Mouse (Mus musculus) lung, adult 18-20 months (tissue): Measurements from ENCODE around the gene Pola1.

ENCODE experiments used
- DNase-seq, 2 experiments: peaks; one replicate each; pipeline ENCODE4 v3.0.0; 2022; ENCODE audit warnings: mixed read lengths in 2 of 2

Pola1 gene

DNA sequence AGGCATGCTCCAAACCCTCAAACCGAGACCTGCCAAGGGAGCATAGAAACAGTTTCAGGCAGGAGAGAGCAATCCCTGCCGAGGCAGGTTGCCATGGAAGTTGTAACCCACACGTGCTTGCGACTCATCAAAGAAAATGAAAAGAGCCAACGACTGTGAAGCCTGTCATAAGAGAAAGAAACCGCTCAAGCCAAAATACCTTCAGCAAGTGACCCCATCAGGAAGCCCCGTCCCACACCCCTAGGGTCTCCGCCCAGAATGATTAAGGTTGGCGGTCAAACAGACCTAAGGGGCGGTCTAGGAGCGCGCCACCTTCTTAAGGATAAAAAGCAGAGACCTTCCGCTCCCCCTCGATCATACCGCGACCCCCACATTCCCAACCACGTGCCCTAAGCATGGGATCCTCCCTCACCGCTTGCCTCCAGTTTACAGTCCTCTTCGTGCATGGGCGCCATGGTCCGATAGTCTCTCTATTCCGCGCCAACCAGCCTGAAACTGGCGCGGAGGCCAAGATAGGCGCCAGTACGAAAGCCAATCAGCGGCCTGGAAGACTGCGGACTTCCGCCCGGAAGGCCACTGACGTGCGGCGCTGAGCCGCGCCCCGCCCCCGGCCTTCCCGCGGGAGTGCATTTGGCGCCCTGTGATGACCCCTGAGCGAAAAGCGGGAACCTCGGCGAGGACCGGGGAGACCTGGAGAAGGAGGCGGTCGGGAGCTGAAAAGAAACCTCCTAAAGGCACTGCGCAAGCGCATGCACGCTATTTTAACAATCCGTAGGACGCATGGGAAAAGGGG lies at the start of gene Pola1:
Gene Pola1 (minus strand): TSS at position 499 of the 793 bp plus-strand sequence.
- DNase-seq: peak; percentile 87 to 89

DNA sequence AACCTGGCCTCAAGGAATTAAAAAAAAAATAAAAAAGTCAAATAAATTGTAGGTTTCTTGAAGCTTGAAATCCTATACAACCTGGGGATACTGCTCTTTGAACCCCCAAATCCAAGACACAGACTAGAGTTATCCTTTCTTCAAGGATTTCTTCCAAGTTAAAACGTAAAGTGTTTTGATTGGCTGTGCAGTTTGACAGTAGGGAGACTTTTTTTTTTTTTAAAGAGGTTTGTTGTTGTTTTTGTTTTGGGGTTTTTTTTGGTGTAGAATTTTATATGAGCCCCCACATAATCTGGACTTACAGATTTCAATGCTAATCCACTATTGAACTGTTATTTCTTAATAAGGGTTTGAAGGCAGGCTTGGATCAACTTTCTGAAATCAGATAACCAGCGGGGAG lies 44.3 kb upstream of the Pola1 start:
- DNase-seq: no peak

DNA sequence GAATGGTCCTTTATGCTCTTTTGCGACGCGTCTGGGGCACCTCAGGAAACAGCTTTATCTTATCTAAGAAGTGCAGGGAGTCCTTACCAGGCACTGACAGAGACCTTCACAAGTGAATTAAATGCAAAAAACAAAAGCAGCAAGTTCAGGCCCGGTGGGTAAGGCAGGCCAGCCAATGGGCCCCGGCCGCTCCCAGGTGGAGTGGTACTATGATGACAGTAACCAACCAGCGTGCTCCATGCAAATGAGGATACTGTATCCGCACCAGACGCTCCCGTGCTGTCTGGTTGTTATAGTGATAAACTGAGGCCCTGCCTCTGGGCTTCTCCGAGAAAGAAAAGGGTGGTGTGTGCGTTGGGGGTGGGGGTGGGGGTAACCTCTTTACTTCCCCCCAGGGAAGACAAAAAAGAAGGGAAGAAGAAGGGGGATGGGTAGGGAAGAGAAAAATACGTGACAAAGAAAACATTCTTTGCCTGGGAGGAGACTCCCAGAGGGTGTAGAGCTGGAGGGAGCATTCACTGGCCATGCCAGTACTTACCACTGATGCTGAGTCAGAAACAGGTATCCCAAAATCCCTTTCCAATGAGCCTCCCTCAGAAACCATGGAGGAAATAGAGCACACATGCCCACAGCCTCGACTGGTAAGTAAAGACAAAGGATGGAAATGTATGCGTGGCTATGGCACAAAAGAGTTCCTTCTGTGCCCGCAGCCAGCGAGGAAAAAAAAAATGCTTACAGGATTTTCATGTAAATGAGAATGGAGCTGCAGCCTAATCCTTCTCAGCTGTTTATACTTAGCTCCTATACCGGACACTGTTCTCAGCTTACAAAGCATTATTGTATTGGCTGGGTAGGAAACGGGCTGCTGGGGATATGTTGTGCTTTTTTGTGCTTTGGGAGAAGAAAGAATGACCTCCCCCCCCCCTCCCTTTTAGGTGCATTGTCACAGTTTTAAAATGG lies 43.2 kb upstream of the Pola1 start:
- peak; percentile 21 to 33 for DNase-seq

DNA sequence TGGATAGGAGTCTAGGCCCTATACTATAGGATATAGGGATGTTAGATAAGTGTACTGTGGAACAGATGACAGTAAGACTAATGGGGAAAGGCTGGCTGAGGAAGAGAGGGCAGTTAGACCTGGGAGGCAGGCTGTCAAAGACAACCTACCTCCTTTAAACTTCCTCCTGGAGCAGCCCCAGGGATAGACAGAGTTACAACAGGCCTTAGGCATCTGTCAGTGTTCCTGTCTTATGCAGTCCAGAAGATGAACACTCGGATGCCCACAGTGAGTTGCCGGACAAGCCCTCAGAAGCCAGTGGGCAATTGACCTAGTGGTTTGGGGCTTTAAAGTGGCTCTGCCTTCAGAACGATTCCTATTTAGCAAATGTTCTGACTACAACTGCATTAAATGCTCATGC lies 42.5 kb upstream of the Pola1 start:
- no peak for DNase-seq

DNA sequence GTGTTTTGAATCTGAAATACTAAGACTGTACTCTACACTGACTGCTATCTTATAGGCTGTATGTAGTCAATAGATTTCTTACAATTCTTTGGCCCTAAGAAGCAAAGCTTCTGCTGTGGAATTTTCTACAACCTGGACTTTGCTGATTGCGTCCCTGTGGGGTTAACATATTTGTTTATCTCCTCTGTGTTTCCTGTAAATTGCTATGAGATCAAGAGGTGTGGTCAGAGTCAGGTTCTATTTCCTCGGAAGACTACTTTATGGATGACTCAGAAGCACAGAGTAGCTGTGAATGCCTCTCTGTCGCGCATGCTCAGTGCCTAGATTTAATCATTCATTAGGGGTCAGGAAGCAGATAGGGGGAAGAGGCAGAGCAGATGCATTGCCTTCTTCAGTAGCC lies 32.8 kb upstream of the Pola1 start:
- DNase-seq: no peak

DNA sequence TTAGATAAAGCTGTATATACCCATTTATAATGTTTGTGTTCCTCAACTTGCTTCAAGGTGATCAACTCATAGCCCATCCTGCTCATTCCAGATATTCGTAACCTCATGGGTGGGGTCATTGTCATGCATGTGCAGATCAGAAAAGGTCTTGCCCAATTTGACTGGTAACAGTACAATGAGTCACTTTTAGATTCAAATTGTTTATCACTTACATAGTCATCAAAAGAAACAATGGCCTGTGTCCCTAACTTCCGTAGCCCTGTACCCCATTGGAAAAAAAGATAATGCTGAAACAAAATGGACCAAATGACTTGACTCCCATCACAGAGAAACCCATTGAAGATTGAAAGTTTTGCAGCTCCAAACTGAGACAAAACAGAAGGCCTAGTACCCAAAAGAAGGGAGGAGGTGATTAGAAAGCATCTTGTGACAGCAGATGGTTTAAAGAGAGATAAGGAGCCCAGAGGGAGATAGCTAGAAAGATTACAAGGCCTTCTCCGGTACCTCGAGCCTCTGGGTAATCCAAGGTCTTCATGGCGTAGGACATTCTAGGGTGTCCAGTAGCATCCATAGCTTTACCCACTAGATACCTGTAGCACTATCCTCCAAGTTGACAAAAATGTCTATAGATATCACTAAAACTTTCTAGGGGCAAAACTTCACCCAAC lies 32.1 kb upstream of the Pola1 start:
- no peak for DNase-seq

DNA sequence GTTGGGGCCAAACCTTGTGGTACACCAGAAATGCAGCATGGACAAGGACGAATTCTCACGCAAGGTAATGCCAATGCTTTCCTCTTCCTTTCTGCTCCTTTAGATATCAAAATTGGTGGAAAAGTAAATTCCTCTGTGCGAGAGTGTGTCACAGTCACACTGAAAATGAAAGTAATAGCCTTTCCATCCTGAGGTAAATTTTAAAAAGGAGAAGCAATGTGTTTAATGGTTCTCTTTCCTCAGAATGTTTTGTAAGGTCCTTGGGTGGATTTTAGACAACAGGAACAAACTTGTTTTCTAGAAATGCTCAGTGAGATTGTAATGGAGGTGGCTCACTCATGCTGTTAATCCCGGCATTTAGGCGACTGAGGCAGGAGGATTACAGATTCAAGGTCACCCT lies 23.2 kb upstream of the Pola1 start:
- no peak for DNase-seq

DNA sequence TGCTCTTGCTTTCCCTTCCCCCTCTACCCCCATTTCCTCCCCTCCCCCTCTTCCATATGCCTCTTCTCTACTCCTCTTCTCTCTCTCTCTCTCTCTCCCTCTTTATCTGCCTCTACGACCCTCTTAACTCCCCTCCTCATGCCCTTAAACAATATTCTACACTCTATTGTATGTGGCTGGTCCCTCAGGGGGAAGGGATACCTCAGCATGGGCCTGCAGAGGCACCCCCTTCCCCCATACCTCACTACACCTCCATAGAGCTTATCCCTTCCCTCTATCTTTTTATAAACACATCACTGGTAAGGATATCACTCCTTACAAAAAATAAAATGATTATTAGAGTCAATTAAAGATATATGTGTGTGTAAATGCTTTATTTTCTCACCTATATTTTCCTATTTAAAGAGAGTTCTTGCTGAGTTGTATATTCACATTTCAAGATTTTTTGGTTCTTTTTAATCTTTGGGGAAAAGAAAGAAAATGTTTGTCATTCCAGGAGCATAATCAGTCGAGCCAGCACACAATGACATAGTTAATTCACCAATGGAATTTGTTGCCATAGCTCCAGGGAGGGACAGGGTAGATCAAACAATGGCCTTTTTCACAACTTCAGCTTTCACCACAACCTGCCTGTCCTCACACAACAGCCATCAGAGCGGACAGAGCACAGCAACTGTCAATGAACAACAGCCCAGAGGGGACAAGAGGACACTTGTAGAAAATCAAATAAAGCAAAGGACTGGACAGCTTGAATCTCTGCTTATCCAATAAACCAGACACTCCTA lies 22.5 kb upstream of the Pola1 start, which contains the start of gene Pcyt1b:
Gene Pcyt1b (plus strand): TSS at position 646 of the 785 bp plus-strand sequence.
- DNase-seq: no peak

DNA sequence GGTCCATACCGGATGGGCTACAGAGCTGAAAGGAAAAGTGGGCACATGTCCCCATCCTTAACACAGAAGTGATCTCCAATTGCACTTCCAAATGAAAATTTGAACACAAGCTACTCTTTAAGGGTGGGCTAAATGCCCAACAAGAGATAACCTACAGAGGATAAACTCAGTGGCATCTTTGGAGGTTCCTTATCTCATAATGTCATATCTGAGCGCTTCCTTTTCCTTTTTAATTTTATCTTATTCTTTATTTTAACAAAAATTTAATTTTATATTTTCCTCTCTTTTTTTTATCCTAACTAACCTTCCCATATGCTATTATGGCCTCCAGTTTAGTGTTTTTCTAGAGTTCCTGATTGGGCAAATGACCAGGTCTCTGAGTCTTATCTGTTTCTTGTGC lies 18.8 kb upstream of the Pola1 start:
- no peak for DNase-seq

DNA sequence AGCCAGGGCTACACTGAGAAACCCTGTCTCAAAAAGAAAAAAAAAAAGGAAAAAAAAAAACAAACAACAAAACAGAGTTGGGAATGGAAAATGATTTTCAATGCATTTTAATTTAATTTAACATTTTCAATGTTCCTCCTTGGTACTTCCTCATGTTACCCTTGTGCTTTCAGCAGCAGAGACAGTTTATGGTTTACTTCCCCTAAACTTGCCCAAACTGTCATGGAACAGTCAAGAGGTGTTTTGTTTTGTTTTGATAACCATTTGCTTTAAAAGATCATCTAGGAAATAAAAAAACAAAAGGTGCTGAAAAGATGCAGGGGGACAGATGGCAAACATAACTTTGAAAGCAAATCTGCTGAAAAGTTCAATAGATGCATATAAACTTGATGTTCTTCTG lies 12.1 kb upstream of the Pola1 start:
- DNase-seq: no peak

DNA sequence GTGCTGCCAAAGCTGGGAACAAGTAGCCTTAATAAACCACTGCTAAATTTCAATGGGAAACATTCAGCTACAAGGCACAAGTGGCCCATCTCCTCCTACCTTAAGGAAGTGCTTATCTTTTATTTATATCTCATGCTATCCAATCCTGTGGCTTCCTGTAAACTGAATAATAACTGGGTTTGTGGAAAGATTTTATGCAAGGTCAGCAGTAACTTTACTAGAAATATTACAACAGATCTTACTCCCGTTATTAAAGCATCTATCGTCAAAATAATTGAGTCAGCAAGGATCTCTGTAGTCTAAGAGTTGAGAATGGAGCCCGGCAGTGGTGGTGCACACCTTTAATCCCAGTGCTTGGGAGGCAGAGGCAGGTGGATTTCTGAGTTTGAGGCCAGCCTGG lies 11.6 kb upstream of the Pola1 start:
- DNase-seq: no peak

DNA sequence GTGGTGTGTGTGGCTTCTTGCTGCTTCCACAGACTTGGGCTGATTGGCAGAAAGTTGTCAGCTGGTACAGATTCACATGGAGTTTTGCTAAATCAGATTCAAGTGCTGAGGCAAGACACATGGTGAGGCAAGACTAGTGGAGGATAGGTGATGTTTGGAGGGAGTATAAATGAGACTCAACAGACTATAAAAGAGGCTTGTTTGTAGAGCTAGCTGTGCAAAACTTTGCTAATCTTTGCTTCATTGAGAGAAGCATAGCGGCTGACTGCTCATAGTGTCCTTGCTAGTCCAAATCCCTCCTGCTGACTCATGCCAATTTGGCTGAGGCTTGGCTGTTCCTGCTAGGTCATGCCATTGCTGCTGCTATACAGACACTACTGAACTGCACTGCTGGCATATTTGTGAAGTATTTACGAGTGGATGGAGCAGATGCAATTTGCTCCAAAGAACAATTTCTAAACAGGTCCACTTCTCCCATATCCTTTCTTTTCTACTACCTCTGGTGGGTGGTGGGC lies 3.0 kb upstream of the Pola1 start:
- no peak for DNase-seq

DNA sequence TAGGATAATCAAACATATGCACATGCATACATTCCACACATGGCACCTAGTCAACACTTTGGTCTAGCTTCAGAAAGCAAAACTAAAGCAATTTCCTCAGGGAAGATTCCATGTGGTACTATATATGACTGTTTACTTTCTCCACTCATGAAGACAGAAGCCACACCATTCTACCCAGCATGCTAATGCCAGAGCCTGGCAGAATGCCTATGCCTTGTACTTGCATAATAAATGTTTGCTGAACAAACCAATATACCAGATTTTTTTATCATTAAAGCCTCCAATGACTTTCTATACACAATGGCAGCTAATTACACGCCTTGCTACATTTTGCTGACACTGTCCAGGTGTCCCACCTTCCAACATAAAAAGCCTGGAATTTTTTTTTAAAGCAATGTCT lies 1.7 kb downstream of the Pola1 start:
- DNase-seq: no peak

DNA sequence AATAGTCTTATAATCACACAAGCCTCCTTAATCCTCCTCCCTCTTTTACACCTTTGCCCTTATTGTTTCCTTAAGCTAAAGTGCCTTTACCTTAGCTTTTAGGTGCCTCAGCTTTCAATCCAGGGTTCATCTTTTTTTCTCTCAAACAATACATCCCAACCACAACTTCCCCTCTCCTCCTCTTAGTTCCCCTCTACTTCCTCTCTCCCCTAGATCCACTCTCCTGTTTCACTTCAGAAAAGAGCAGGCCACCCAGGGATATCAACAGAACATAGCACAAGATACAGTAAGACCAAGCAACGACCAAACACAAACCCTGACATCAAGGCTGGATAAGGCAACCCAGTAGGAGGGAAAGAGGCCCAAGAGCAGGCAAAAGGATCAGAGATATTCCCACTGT lies 29.7 kb downstream of the Pola1 start:
- DNase-seq: no peak

DNA sequence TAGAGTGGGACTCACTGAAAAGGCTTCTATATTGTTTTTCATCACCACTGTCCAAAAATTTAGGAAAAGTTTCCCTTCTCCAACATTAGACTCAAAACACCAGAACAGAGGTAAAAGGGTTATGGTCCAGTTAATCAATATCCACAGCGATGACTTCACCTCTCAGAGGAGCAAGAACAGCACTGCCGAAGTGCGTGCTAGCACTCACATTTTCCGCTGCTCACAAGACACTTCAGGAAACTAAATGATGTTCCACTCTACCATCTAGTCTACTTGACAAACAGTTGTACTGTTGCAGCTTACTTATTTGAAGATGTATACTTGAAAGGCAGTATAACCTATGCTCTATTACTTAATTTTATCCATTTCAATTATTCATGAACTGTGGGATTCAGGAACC lies 37.7 kb downstream of the Pola1 start:
- no peak for DNase-seq

DNA sequence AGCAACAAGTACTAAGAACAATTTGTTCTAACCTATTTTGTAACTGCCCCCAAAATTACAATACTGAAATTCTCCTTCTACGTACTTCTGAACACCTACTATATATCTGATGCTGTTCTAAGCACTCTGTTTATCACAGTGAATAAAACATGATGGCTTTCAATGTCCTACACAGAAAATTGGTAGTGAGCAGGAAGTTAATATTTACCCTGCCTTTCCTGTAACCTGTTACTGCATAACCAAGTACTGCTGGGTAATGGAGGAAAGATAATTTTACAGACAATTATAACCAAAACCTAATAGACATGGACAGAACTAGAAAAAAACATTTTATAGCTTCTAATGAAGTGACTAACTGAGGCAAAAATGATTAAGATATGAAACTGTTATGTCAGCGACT lies 51.0 kb downstream of the Pola1 start:
- no peak for DNase-seq

DNA sequence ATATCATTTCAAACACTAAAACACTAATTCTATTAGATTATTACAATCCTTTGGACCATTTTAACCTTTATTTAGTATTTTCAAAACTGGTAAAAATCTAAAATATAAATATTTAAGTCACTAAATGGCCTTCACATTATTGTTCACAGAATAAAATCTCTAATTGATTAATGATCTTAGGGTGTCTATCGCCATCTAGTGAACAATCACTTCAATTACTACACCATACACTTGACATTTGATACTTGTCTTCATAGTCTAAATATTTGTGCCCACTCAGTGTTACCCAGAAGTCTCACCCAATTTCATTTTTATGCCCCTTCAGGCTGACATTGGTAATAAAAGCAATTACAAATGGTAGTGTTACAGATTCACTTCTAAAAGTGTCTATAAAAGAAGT lies 74.8 kb downstream of the Pola1 start:
- no peak for DNase-seq

DNA sequence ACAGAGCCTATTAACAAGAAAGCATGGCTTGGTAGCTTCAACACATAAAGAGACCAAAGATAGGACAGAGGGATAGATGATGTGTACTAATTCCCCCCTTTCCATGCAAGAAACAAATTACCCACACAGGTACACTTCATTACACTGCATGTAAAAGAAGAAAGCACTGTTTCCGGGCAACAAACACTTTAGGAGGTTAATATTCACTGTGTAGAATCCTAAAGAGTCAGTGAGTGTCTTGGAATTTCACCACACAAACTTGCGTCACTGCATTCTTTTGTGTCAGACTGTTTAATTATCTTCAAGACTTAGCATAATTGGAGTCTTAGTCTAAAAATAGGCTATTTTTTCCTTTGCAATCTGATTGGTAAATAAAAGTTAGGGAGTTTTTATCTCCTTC lies 92.2 kb downstream of the Pola1 start:
- no peak for DNase-seq

DNA sequence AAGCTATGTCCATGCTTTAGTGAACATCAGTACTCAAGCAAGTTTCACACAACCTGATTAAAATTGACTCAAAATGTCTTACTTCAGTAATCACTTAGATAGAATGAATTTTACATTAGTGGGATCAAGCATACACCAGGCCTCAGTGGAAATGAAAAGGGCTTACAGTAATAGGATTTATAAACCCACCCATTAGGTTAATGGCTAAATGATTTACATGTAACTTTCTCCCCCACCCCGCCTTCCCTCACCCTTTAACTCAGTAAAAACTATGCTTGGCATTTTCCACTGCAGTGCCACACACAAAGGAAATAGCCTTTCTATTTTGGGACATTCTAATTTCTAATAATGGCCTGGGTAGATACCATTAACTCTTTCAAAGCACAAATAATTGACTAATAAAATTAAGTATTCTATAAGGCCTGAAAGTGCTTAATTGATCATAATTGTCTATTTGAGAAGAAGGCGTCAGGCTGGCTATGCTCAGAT lies 129.0 kb downstream of the Pola1 start:
- no peak for DNase-seq

DNA sequence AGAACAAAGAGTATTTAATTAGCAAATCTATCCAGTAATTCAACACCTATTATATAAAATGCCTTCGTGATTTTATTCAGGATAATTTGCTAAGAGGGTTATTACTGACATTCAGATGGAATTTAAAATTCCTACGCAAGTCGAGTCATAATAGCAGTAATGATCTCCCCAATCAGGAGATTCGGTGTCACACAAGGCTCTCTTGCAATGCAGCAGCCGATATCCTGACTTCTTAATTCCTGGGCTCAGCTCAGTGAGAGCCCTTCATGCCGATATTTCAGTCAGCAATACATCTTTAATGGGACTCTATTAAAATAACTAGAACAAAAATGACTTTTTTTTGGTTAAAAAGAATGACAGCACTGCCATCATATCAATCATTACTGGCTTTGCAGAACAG lies 134.4 kb downstream of the Pola1 start:
- no peak for DNase-seq

DNA sequence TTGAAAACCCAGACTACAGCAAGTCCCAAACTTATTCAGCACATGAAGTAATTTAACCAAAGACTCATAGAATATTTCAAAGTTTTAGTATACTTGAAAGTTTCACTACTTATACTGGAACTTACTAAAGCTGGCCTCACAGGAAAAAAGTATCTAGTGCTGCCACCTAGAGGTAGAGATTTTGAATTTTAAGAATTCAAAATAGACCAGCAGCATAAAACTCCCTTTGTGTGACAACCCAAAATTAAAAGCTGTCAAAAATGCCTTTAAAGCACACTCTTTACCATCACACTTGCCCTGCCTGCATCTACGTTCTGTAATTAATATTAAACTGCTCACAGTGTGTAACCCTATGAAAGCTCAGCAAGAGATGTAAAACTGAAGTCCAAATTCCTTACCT lies 166.2 kb downstream of the Pola1 start:
- DNase-seq: no peak

DNA sequence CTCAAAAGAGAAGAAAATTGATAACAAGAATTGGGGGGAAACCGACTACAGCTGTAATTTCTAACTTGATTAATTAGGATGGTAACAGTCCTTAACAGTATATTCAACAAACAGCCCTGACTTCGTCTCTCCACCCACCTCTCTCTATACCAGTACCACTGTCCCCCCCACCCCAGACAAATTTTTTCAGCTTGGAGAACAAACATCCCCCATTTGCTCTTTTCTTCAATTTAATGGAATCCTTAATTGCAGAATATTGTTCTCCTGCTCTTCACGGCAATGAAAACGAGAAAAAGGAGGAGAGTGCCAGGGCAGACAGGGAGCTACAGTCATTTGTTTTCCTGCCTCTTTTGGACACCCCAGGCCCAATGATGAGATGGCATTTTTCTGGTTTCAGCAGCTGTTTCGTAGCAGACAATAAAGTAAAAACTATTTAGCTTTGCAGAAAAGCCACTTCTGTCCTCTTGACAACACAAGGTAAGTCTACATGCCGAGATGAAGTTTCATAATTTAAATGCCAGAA lies 202.2 kb downstream of the Pola1 start:
- no peak for DNase-seq
